Mouse (Mus musculus) embryonic facial prominence, embryonic 11.5 days (tissue): Measurements from ENCODE around the gene Gm6793. TPM values are rescaled to one million over a fixed set of nuclear protein-coding genes. Genes with fewer than 3 reads are reported as not detected.

Experiments used
- ATAC-seq: fragments of 200-750 bp; cut with Nextera tagmentation; replicated peaks from 2 replicates; pipeline ENCODE4 v1.8.0; 2017; ENCODE audit warnings: low read depth; ENCODE audit not compliant: insufficient number of reproducible peaks, low FRiP score, low TSS enrichment
- DNase-seq: peaks from one replicate; pipeline ENCODE4 v3.0.0-alpha.2; 2015; ENCODE audit warnings: low spot score
- H3K27ac ChIP-seq: fragments of 300-500 bp; sonication (generic); replicated peaks from 2 replicates; pipeline ENCODE4 v1.5.1; 2014; ENCODE audit warnings: mild to moderate bottlenecking, low read depth, low read length, control low read depth
- H3K27me3 ChIP-seq: fragments of 300-500 bp; sonication (generic); 2 replicates; pipeline ENCODE4 v1.6.1; 2014; ENCODE audit warnings: mild to moderate bottlenecking, low read length, moderate library complexity, mixed read lengths; ENCODE audit not compliant: control insufficient read depth, insufficient read depth
- H3K36me3 ChIP-seq: fragments of 300-500 bp; sonication (generic); replicated peaks from 2 replicates; pipeline ENCODE4 v1.6.1; 2014; ENCODE audit warnings: low read depth, mild to moderate bottlenecking, low read length, moderate library complexity, mixed read lengths; ENCODE audit not compliant: control insufficient read depth, insufficient read depth
- H3K4me1 ChIP-seq: fragments of 300-500 bp; sonication (generic); 2 replicates; pipeline ENCODE4 v1.6.1; 2014; ENCODE audit warnings: low read length, mixed read lengths; ENCODE audit not compliant: control insufficient read depth, insufficient read depth
- H3K4me2 ChIP-seq: fragments of 300-500 bp; sonication (generic); 2 replicates; pipeline ENCODE4 v1.6.1; 2014; ENCODE audit warnings: low read depth, mild to moderate bottlenecking, control low read depth, low read length, moderate library complexity
- H3K4me3 ChIP-seq: fragments of 300-500 bp; sonication (generic); 2 replicates; pipeline ENCODE4 v1.5.1; 2014; ENCODE audit warnings: low read depth, low read length, control low read depth
- H3K9ac ChIP-seq: fragments of 300-500 bp; sonication (generic); replicated peaks from 2 replicates; pipeline ENCODE4 v1.6.1; 2014; ENCODE audit warnings: mild to moderate bottlenecking, control low read depth, low read length
- H3K9me3 ChIP-seq: fragments of 300-500 bp; sonication (generic); replicated peaks from 2 replicates; pipeline ENCODE4 v1.6.1; 2016; ENCODE audit warnings: mild to moderate bottlenecking, low read length, inconsistent platforms, mixed read lengths; ENCODE audit not compliant: control insufficient read depth
- WGBS: fragments of 180-500 bp; shearing (Covaris S2); extraction: QIAGEN DNeasy Blood & Tissue Kit; methylation state at CpG from one replicate; pipeline ENCODE4 v1.1.7; 2014; 5-methylcytosine and 5-hydroxymethylcytosine counted together
- polyA plus RNA-seq: library from polyadenylated mRNA; unstranded; fragments of >200 nt; fragmentation: Nextera tagmentation; extraction: Ambion mirVana; gene quantifications from 2 replicates; pipeline ENCODE4 v1.2.1, GENCODE M21; 2014

Gene Gm6793
- polyA plus RNA-seq, result 0.31 and 0.67 TPM in 2 replicates

- no peak within 1 kb of the TSS for H3K27ac ChIP-seq
- no peaks in the 10 kb centered on the region for H3K9me3 ChIP-seq
- peaks cover 5% of the 10 kb centered on the region for H3K36me3 ChIP-seq
- H3K4me2 ChIP-seq, result no peak within 1 kb of the TSS
- DNase-seq (no peak), ATAC-seq (no peak)
- H3K4me3 ChIP-seq, result no peak within 1 kb of the TSS
- H3K4me1 ChIP-seq, result no peaks in the 10 kb centered on the region
- WGBS, result 94% methylated on average over 11 of the region's 11 CpGs
- H3K27me3 ChIP-seq, result no peaks in the 10 kb centered on the region
- H3K9ac ChIP-seq, result no peak within 1 kb of the TSS
Observed at GRCm38 (mm10) chr8:112014936-112015335, at the start of gene Gm6793. Gene Gm6793 (minus strand): TSS chr8:112015036.

- no peak overlapping the region for H3K27ac ChIP-seq
- H3K4me3 ChIP-seq, result no peak overlapping the region
- DNase-seq (peak; percentile 76), ATAC-seq (no peak)
- no peaks in the 10 kb centered on the region for H3K36me3 ChIP-seq
- no peak overlapping the region for H3K4me2 ChIP-seq
- H3K9me3 ChIP-seq, result no peaks in the 10 kb centered on the region
- WGBS, result 38% methylated on average over 4 of the region's 4 CpGs
- no peak overlapping the region for H3K9ac ChIP-seq
- H3K27me3 ChIP-seq, result no peaks in the 10 kb centered on the region
- no peaks in the 10 kb centered on the region for H3K4me1 ChIP-seq
Observed at GRCm38 (mm10) chr8:112061372-112061771, 46.5 kb upstream of the Gm6793 start.

- Histone ChIP-seq H3K4me3 (no peak overlapping the region), H3K9ac (no peak overlapping the region)
Observed at GRCm38 (mm10) chr8:112054456-112054855, 39.6 kb upstream of the Gm6793 start.

GRCm38 (mm10) chr8:112051537-112051936 is 36.7 kb upstream of the Gm6793 start:
- Histone ChIP-seq H3K27ac (no peak overlapping the region), H3K4me2 (no peak overlapping the region), H3K36me3 (no peaks in the 10 kb centered on the region), H3K9ac (no peak overlapping the region), H3K4me1 (no peaks in the 10 kb centered on the region), H3K9me3 (no peaks in the 10 kb centered on the region), H3K4me3 (no peak overlapping the region), H3K27me3 (no peaks in the 10 kb centered on the region)
- whole genome bisulfite sequencing, result 70% methylated on average over 9 of the region's 9 CpGs
- no peak for DNase-seq
- no peak for ATAC-seq

More at GRCm38 (mm10) chr8:112054456-112054855, 39.6 kb upstream of the Gm6793 start:
- no peaks in the 10 kb centered on the region for H3K4me1 ChIP-seq
- no peak overlapping the region for H3K27ac ChIP-seq
- H3K9me3 ChIP-seq, result no peaks in the 10 kb centered on the region
- no peaks in the 10 kb centered on the region for H3K27me3 ChIP-seq
- ATAC-seq, result no peak
- no peaks in the 10 kb centered on the region for H3K36me3 ChIP-seq
- DNase-seq, result no peak
- H3K4me2 ChIP-seq, result no peak overlapping the region

GRCm38 (mm10) chr8:112049984-112050383 is 35.1 kb upstream of the Gm6793 start:
- Histone ChIP-seq H3K9me3 (no peaks in the 10 kb centered on the region), H3K4me3 (no peak overlapping the region), H3K4me1 (no peaks in the 10 kb centered on the region), H3K4me2 (no peak overlapping the region), H3K9ac (no peak overlapping the region), H3K36me3 (no peaks in the 10 kb centered on the region), H3K27me3 (no peaks in the 10 kb centered on the region), H3K27ac (no peak overlapping the region)
- 79% methylated on average over 6 of the region's 6 CpGs for WGBS
- DNase-seq, result no peak
- ATAC-seq, result no peak

- DNase-seq (no peak), ATAC-seq (no peak)
- H3K27me3 ChIP-seq, result no peaks in the 10 kb centered on the region
- no peaks in the 10 kb centered on the region for H3K4me1 ChIP-seq
- WGBS, result 76% methylated on average over 6 of the region's 6 CpGs
- H3K9ac ChIP-seq, result no peak overlapping the region
- no peak overlapping the region for H3K27ac ChIP-seq
- no peaks in the 10 kb centered on the region for H3K36me3 ChIP-seq
- no peak overlapping the region for H3K4me2 ChIP-seq
- no peaks in the 10 kb centered on the region for H3K9me3 ChIP-seq
- H3K4me3 ChIP-seq, result no peak overlapping the region
Observed at GRCm38 (mm10) chr8:112048293-112048692, 33.5 kb upstream of the Gm6793 start.

- ATAC-seq (peak; percentile 56), DNase-seq (peak; percentile 92)
- Histone ChIP-seq H3K27me3 (no peaks in the 10 kb centered on the region), H3K27ac (no peak overlapping the region), H3K4me1 (no peaks in the 10 kb centered on the region), H3K4me3 (no peak overlapping the region), H3K9ac (no peak overlapping the region), H3K4me2 (no peak overlapping the region), H3K9me3 (no peaks in the 10 kb centered on the region), H3K36me3 (no peaks in the 10 kb centered on the region)
- WGBS, result 10% methylated on average over 7 of the region's 7 CpGs
Observed at GRCm38 (mm10) chr8:112045896-112046295, 31.1 kb upstream of the Gm6793 start.

GRCm38 (mm10) chr8:112045182-112045581 is 30.3 kb upstream of the Gm6793 start:
- H3K4me2 ChIP-seq, result no peak overlapping the region
- H3K27me3 ChIP-seq, result no peaks in the 10 kb centered on the region
- H3K36me3 ChIP-seq, result no peaks in the 10 kb centered on the region
- DNase-seq, result no peak
- no peak overlapping the region for H3K27ac ChIP-seq
- no peaks in the 10 kb centered on the region for H3K4me1 ChIP-seq
- ATAC-seq, result no peak
- H3K4me3 ChIP-seq, result no peak overlapping the region
- H3K9me3 ChIP-seq, result no peaks in the 10 kb centered on the region
- WGBS, result 82% methylated on average over 5 of the region's 5 CpGs
- H3K9ac ChIP-seq, result no peak overlapping the region
